Mouse (Mus musculus) embryonic facial prominence, embryonic 12.5 days (tissue): ENCODE measurements around the gene Dnaaf3. TPM values are rescaled to one million over a fixed set of nuclear protein-coding genes. Genes with fewer than 3 reads are reported as not detected.
A peak's percentile ranks its signal among the peaks of the same experiment; 100 is the strongest.
"Not testable (repeated sequence)": the region's sequence is repeated elsewhere in the genome, so short reads cannot be mapped to it uniquely, and the experiment has no call there.

Experiments
- ATAC-seq: fragments of 200-750 bp; cut with Nextera tagmentation; 2 replicates; pipeline ENCODE4 v1.8.0; 2017; ENCODE audit not compliant: insufficient number of reproducible peaks, insufficient read depth, low FRiP score, low TSS enrichment
- H3K27ac ChIP-seq: fragments of 300-500 bp; sonication (generic); 2 replicates; pipeline ENCODE4 v1.5.1; 2016; ENCODE audit warnings: mild to moderate bottlenecking
- H3K27me3 ChIP-seq: fragments of 300-500 bp; sonication (generic); 2 replicates; pipeline ENCODE4 v1.6.1; 2016; ENCODE audit warnings: mild to moderate bottlenecking, moderate library complexity
- H3K36me3 ChIP-seq: fragments of 300-500 bp; sonication (generic); 2 replicates; pipeline ENCODE4 v1.6.1; 2016; ENCODE audit warnings: mild to moderate bottlenecking
- H3K4me1 ChIP-seq: fragments of 300-500 bp; sonication (generic); 2 replicates; pipeline ENCODE4 v1.6.1; 2016
- H3K4me2 ChIP-seq: fragments of 300-500 bp; sonication (generic); replicated peaks from 2 replicates; pipeline ENCODE4 v1.6.1; 2016; ENCODE audit warnings: mild to moderate bottlenecking, moderate library complexity
- H3K4me3 ChIP-seq: fragments of 300-500 bp; sonication (generic); 2 replicates; pipeline ENCODE4 v1.5.1; 2016; ENCODE audit warnings: mild to moderate bottlenecking
- H3K9ac ChIP-seq: fragments of 300-500 bp; sonication (generic); 2 replicates; pipeline ENCODE4 v1.6.1; 2016; ENCODE audit warnings: mild to moderate bottlenecking, moderate library complexity
- H3K9me3 ChIP-seq: fragments of 300-500 bp; sonication (generic); 2 replicates; pipeline ENCODE4 v1.6.1; 2016; ENCODE audit warnings: mild to moderate bottlenecking, moderate library complexity
- WGBS: fragments of 180-500 bp; shearing (Covaris S2); methylation state at CpG from one replicate; pipeline ENCODE4 v1.1.7; 2016; 5-methylcytosine and 5-hydroxymethylcytosine counted together
- polyA plus RNA-seq: library from polyadenylated mRNA; unstranded; fragments of >200 nt; fragmentation: Nextera tagmentation; extraction: Ambion mirVana; gene quantifications from 2 replicates; pipeline ENCODE4 v1.2.1, GENCODE M21; 2016

Gene Dnaaf3
- polyA plus RNA-seq, 1 experiment from 2014 or later, result 2.9 TPM

DNA sequence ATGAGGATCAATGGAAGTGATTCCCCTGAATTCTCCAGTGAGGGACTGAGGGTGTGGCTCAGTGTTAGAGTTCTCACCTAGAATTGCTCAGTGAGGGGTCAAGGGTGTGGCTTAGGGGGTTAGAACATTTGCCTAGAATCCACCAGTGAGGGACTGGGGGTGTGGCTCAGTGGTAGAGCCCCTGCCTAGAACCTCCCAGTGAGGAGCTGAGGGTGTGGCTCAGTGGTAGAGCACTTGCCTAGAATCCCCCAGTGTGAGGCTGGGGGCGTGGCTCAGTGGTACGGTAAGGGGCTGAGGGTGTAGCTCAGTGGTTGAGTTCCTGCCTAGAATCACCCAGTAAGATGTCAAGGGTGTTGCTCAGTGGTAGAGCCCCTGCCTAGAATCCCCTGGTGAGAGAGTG is 6.8 kb upstream of the Dnaaf3 start:
- 61% methylated on average over 2 of the region's 2 CpGs for WGBS
- H3K27ac ChIP-seq, result no peak overlapping the region
- no peaks in the 10 kb centered on the region for H3K36me3 ChIP-seq
- H3K9ac ChIP-seq, result no peak overlapping the region
- H3K4me3 ChIP-seq, result no peak overlapping the region
- ATAC-seq, result no peak
- H3K4me1 ChIP-seq, result no peaks in the 10 kb centered on the region
- H3K27me3 ChIP-seq, result 0 out of 2 replicates have a peak, but pooled peaks cover 3% of the 10 kb centered on the region
- H3K9me3 ChIP-seq, result no peaks in the 10 kb centered on the region
- no peak overlapping the region for H3K4me2 ChIP-seq

DNA sequence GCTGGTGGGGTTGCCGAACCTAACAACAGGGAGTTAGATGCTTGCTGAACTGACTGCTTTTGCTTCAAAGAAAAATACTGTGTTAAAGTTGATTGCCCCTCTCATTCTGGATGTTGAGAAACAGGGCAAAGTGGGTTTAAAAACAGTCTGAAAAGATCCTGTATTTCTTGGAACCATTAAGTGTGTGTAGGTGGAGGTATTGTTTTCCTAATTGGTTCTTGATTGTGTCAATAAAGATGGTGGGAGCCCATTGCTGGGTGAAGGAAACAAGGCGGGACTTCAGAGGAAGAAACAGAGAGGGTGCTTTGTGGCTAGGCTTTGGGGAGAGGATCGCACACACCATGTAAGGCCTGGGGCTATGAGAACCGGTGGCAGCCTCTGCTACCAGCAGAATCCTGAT is 4.9 kb upstream of the Dnaaf3 start:
- Histone ChIP-seq H3K4me3 (no peak overlapping the region), H3K4me2 (no peak overlapping the region), H3K36me3 (no peaks in the 10 kb centered on the region), H3K4me1 (0 out of 2 replicates have a peak, but pooled peaks cover 1% of the 10 kb centered on the region), H3K27me3 (0 out of 2 replicates have a peak, but pooled peaks cover 3% of the 10 kb centered on the region), H3K9me3 (no peaks in the 10 kb centered on the region), H3K9ac (no peak overlapping the region), H3K27ac (no peak overlapping the region)
- ATAC-seq, result no peak
- 43% methylated on average over 4 of the region's 4 CpGs for WGBS

DNA sequence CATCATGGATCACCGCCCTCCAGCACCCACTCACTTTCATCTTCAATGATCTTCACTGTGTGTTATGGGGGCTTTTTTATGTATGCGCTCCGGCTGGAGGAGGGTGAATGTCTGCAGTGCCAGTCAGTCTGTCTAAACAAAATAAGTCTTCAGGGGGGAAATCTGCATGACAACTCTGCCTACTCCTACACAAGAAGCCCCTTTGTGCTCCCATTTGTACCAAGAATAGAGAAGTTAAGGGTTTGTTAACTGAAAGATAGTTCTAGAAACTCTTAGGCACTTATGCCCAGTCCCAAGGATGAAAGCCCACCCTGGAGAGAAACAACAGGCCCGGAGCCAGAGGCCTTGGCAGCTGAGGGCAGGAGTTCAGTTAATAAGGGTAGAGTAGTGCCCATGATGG is 4.1 kb upstream of the Dnaaf3 start:
- Histone ChIP-seq H3K27ac (no peak overlapping the region), H3K36me3 (no peaks in the 10 kb centered on the region), H3K4me1 (peaks cover 6% of the 10 kb centered on the region; the same call in 1 of the 2 replicates), H3K9me3 (no peaks in the 10 kb centered on the region), H3K9ac (no peak overlapping the region), H3K4me3 (no peak overlapping the region), H3K4me2 (no peak overlapping the region), H3K27me3 (no peaks in the 10 kb centered on the region)
- no peak for ATAC-seq
- 87% methylated on average over 4 of the region's 4 CpGs for WGBS

- not testable (repeated sequence) for H3K4me2 ChIP-seq, H3K9ac ChIP-seq
- 42% methylated on average over 8 of the region's 8 CpGs for WGBS
Observed at GRCm38 (mm10) chr7:4530166-4530565, 2.1 kb downstream of the Dnaaf3 start.

DNA sequence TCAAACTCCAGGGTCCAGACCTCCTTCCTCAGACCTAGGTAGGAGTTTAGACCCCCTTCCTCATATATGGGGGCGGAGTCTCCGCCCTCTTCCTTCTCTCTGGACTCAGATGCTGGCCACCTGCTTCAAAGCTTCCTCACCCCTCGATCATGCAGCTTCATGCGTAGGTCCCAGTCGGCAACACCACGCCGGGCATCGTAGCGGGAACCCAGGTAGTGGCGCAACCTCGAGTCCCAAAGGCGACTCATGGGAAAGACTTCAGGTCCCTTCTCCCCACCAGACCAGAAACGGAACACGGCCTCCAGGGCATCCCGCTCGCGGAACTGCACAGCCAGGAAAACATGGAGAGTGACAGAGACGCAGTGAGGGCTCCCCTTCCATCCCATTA is 5.0 kb downstream of the Dnaaf3 start:
- Histone ChIP-seq H3K9ac (no peak overlapping the region; the same call in 1 of the 2 replicates), H3K9me3 (no peaks in the 10 kb centered on the region), H3K4me3 (no peak overlapping the region; the same call in 1 of the 2 replicates), H3K4me2 (peak overlapping the region; percentile 51), H3K27ac (no peak overlapping the region), H3K27me3 (peaks cover 7% of the 10 kb centered on the region; the same call in 1 of the 2 replicates), H3K4me1 (peaks cover 12% of the 10 kb centered on the region; the same call in 1 of the 2 replicates), H3K36me3 (no peaks in the 10 kb centered on the region)
- no peak for ATAC-seq
- 52% methylated on average over 18 of the region's 18 CpGs for WGBS

More at GRCm38 (mm10) chr7:4530166-4530565, 2.1 kb downstream of the Dnaaf3 start:
- H3K4me1 ChIP-seq, result peaks cover 12% of the 10 kb centered on the region; the same call in 1 of the 2 replicates
- H3K27ac ChIP-seq, H3K4me3 ChIP-seq, ATAC-seq, H3K9me3 ChIP-seq, H3K27me3 ChIP-seq, H3K36me3 ChIP-seq: not testable (repeated sequence)

DNA sequence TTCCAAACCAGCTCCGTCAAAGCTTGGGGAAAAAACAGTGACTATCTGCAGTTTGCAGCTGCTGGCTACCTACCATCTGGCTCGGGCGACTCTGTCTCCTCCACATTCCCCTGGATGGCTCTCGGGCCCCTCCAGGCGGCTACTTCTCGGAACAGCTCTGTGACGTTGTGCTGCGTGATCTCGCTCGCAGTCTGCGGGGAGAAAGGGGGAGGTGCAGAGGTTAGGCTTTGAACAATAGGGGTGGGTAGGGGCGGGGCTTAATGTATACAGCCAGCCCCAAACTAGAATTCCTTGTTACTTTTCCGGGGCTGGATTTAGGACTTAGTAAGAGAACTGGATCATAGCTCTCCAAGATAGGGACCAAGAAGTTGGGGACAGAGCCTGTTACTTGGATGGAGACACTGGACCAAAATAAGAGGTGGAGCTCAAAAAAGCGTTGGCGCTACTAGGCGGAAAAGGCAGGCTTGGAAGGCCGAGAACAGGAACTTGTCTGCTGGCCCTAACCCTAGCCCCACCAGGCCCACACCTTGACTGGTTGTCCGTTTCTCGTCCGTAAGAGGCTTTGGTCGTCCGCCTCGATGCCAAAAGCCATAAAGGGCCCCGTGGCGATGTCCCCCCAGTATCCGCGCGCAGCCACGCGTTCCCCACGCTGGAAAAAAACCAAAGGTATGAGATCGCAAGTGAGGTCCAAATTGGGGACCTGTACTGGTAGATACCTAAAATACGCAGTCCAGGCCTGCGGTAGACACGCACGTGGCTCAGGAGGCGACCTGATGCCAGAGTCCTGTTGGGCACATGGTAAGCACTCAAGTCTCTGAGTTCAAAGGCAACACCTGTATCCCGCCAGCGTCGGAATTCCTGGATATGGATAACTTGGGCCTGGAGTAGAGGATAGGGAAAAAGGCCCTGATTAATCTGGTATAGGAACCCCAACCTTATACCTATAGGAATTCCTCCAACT is 5.6 kb downstream of the Dnaaf3 start:
- Histone ChIP-seq H3K36me3 (no peaks in the 10 kb centered on the region), H3K4me3 (peak overlapping the region; percentile 32), H3K27ac (no peak overlapping the region; the same call in 1 of the 2 replicates), H3K9ac (peak overlapping the region; percentile 43), H3K9me3 (no peaks in the 10 kb centered on the region), H3K4me1 (0 out of 2 replicates have a peak, but pooled peaks cover 6% of the 10 kb centered on the region), H3K27me3 (peaks cover 7% of the 10 kb centered on the region; the same call in 1 of the 2 replicates), H3K4me2 (peak overlapping the region; percentile 51)
- ATAC-seq, result peak; percentile 74
- WGBS, result 23% methylated on average over 40 of the region's 40 CpGs

DNA sequence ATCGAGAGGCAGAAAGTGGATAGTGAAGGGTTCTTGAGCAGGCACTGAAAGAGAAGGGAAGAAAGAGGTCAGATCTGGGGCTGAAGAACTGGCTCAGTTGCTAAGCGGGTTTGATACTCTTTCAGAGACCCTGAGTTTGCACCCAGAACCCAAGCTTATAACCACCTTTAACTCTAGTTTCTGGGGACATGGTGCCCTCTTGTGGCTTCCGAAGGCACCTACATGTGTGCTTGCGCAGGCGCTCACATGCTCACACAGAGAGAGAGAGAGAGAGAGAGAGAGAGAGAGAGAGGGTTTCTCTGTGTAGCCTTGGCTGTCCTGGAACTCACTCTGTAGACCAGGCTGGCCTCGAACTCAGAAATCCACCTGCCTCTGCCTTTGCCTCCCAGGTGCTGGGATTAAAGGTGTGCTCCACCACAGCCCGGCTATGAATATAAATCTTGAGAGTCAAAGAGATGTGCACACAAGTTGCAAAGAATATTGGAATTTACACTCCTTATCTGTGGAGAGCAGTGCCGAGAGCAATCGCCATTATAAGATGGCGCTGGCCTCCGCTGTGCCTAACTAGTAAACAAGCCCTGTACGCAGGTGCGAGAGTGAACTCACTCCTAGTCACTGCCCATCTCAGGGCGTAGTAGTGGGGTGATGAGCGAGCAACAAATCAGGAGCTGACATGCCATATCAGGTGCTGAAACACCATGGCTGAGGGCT is 7.9 kb downstream of the Dnaaf3 start, which contains the start of gene Tnni3:
Gene Tnni3, minus strand, starts transcription at position 18 of the 711 bp plus-strand sequence.
- 0 out of 2 replicates have a peak within 1 kb of the TSS, but pooled peaks have one; percentile 1 for H3K9ac ChIP-seq
- 71% methylated on average over 15 of the region's 15 CpGs for WGBS
- H3K27ac ChIP-seq, H3K4me2 ChIP-seq, H3K27me3 ChIP-seq, ATAC-seq, H3K4me3 ChIP-seq, H3K36me3 ChIP-seq, H3K9me3 ChIP-seq: not testable (repeated sequence)
- H3K4me1 ChIP-seq, result peaks cover 13% of the 10 kb centered on the region; the same call in 1 of the 2 replicates

- Histone ChIP-seq H3K4me1 (peaks cover 13% of the 10 kb centered on the region; the same call in 1 of the 2 replicates), H3K4me2 (no peak overlapping the region), H3K36me3 (no peaks in the 10 kb centered on the region), H3K9ac (0 out of 2 replicates have a peak overlapping the region, but pooled peaks have one; percentile 1), H3K27me3 (peaks cover 7% of the 10 kb centered on the region; the same call in 1 of the 2 replicates), H3K4me3 (no peak overlapping the region), H3K9me3 (no peaks in the 10 kb centered on the region), H3K27ac (no peak overlapping the region)
- 86% methylated on average over 33 of the region's 33 CpGs for WGBS
- ATAC-seq, result no peak
Observed at GRCm38 (mm10) chr7:4523205-4524130, 8.8 kb downstream of the Dnaaf3 start.

GRCm38 (mm10) chr7:4522292-4522691 is 10.0 kb downstream of the Dnaaf3 start:
- 79% methylated on average over 6 of the region's 6 CpGs for WGBS
- ATAC-seq, result no peak

DNA sequence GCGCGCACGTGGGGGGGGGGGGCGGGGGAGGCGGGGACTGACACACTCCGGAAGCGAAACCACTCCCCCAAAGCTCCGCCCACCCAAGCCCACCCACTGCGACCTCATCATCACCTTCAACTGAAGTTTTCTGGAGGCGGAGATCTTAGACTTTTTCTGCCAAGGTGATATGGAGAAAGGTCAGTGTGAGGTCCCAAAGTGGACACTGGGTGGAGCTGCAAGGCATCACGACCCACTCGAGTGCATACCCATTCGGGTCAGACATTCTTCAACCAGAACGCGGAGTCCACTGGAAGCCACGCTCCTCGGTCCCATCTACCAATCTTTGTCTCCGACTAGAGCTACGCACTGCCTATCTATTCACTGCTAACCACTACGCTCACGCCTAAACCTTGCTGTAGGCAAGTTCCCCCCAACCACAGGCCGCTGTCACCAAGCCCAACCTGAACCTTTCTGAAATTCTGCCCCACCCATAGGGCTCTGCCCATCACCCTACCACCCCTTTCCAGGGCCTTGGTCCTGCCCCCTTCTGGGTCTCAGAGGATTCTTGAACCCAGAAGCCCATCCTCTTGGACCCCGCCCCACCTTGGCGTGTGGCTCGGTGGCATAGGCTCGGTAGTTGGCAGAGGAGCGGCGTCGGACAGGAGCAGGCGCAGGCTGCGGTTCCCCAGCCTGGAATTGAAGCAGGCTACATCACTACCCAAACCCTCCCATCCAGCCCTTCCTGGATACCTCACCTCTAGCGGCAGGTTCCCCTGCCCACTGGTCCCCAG is 10.8 kb downstream of the Dnaaf3 start:
- Histone ChIP-seq H3K27ac (no peak overlapping the region), H3K27me3 (no peaks in the 10 kb centered on the region), H3K4me1 (peaks cover 9% of the 10 kb centered on the region; the same call in 1 of the 2 replicates), H3K4me3 (peak overlapping the region; percentile 24), H3K9me3 (no peaks in the 10 kb centered on the region), H3K9ac (peak overlapping the region; percentile 40; the same call in 1 of the 2 replicates), H3K36me3 (no peaks in the 10 kb centered on the region), H3K4me2 (peak overlapping the region; percentile 47)
- WGBS, result 39% methylated on average over 32 of the region's 32 CpGs
- no peak for ATAC-seq

More at GRCm38 (mm10) chr7:4522292-4522691, 10.0 kb downstream of the Dnaaf3 start:
- H3K36me3 ChIP-seq, result no peaks in the 10 kb centered on the region
- peaks cover 10% of the 10 kb centered on the region; the same call in 1 of the 2 replicates for H3K4me1 ChIP-seq
- no peak overlapping the region for H3K4me3 ChIP-seq
- no peak overlapping the region for H3K9ac ChIP-seq
- no peak overlapping the region for H3K27ac ChIP-seq
- H3K27me3 ChIP-seq, result no peaks in the 10 kb centered on the region; the same call in 1 of the 2 replicates
- H3K9me3 ChIP-seq, result no peaks in the 10 kb centered on the region
- H3K4me2 ChIP-seq, result no peak overlapping the region
